Mouse (Mus musculus) midbrain, embryonic 13.5 days (tissue): ENCODE data around the gene Cnot4. TPM values are rescaled to one million over a fixed set of nuclear protein-coding genes. Genes with fewer than 3 reads are reported as not detected.

ENCODE experiments used
- ATAC-seq: fragments of 200-750 bp; cut with Nextera tagmentation; 2 replicates; pipeline ENCODE4 v1.8.0; 2017; ENCODE audit warnings: mild to moderate bottlenecking, moderate TSS enrichment, moderate library complexity
- H3K27ac ChIP-seq: fragments of 300-500 bp; sonication (generic); 2 replicates; pipeline ENCODE4 v1.5.1; 2015; ENCODE audit warnings: inconsistent platforms, mild to moderate bottlenecking, moderate library complexity
- H3K27me3 ChIP-seq: fragments of 300-500 bp; sonication (generic); 2 replicates; pipeline ENCODE4 v1.6.1; 2015; ENCODE audit warnings: mild to moderate bottlenecking, inconsistent platforms
- H3K36me3 ChIP-seq: fragments of 300-500 bp; sonication (generic); 2 replicates; pipeline ENCODE4 v1.6.1; 2015; ENCODE audit warnings: mild to moderate bottlenecking, inconsistent platforms
- H3K4me1 ChIP-seq: fragments of 300-500 bp; sonication (generic); replicated peaks from 2 replicates; pipeline ENCODE4 v1.6.1; 2015; ENCODE audit warnings: inconsistent platforms
- H3K4me2 ChIP-seq: fragments of 300-500 bp; sonication (generic); replicated peaks from 2 replicates; pipeline ENCODE4 v1.6.1; 2015; ENCODE audit warnings: moderate library complexity, mild to moderate bottlenecking, inconsistent platforms
- H3K4me3 ChIP-seq: fragments of 300-500 bp; sonication (generic); replicated peaks from 2 replicates; pipeline ENCODE4 v1.5.1; 2015; ENCODE audit warnings: mild to moderate bottlenecking, inconsistent platforms
- H3K9ac ChIP-seq: fragments of 300-500 bp; sonication (generic); replicated peaks from 2 replicates; pipeline ENCODE4 v1.6.1; 2015; ENCODE audit warnings: mild to moderate bottlenecking, inconsistent platforms
- H3K9me3 ChIP-seq: fragments of 300-500 bp; sonication (generic); 2 replicates; pipeline ENCODE4 v1.6.1; 2016; ENCODE audit warnings: mild to moderate bottlenecking, inconsistent platforms
- WGBS: fragments of 180-500 bp; shearing (Covaris S2); methylation state at CpG from one replicate; pipeline ENCODE4 v1.1.7; 2015; 5-methylcytosine and 5-hydroxymethylcytosine counted together
- polyA plus RNA-seq: library from polyadenylated mRNA; unstranded; fragments of >200 nt; fragmentation: Nextera tagmentation; extraction: Ambion mirVana; gene quantifications from 2 replicates; pipeline ENCODE4 v1.2.1, GENCODE M21; 2015

Cnot4 gene
- polyA plus RNA-seq, 1 experiment from 2014 or later: 35.4 TPM

- no peaks in the 10 kb centered on the region for H3K9me3 ChIP-seq
- H3K27ac ChIP-seq: no peak overlapping the region
- H3K27me3 ChIP-seq: no peaks in the 10 kb centered on the region
- no peak for ATAC-seq
- H3K4me1 ChIP-seq: peaks cover 3% of the 10 kb centered on the region; the same call in 1 of the 2 replicates
- no peak overlapping the region for H3K4me2 ChIP-seq
- no peak overlapping the region for H3K9ac ChIP-seq
- 93% methylated on average over 4 of the region's 4 CpGs for WGBS
- H3K4me3 ChIP-seq: no peak overlapping the region
- H3K36me3 ChIP-seq: no peaks in the 10 kb centered on the region
Observed at GRCm38 (mm10) chr6:35030811-35031210, 102.7 kb downstream of the Cnot4 start.

GRCm38 (mm10) chr6:35030226-35030625, 103.3 kb downstream of the Cnot4 start:
- Histone ChIP-seq H3K4me3 (no peak overlapping the region), H3K27me3 (no peaks in the 10 kb centered on the region), H3K36me3 (no peaks in the 10 kb centered on the region), H3K4me1 (peaks cover 6% of the 10 kb centered on the region; the same call in 1 of the 2 replicates), H3K4me2 (no peak overlapping the region), H3K27ac (no peak overlapping the region), H3K9ac (no peak overlapping the region), H3K9me3 (no peaks in the 10 kb centered on the region)
- no peak for ATAC-seq
- WGBS: 89% methylated on average over 6 of the region's 6 CpGs

GRCm38 (mm10) chr6:35028023-35028422, 105.5 kb downstream of the Cnot4 start:
- ATAC-seq: no peak
- Histone ChIP-seq H3K4me1 (peaks cover 7% of the 10 kb centered on the region; the same call in 1 of the 2 replicates), H3K27ac (no peak overlapping the region), H3K27me3 (no peaks in the 10 kb centered on the region), H3K4me3 (no peak overlapping the region), H3K9me3 (no peaks in the 10 kb centered on the region), H3K36me3 (peaks cover 3% of the 10 kb centered on the region; the same call in 1 of the 2 replicates), H3K9ac (no peak overlapping the region), H3K4me2 (no peak overlapping the region)
- WGBS: 90% methylated on average over 2 of the region's 2 CpGs

- no peak for ATAC-seq
- H3K27ac ChIP-seq: no peak overlapping the region
- peaks cover 7% of the 10 kb centered on the region; the same call in 1 of the 2 replicates for H3K4me1 ChIP-seq
Observed at GRCm38 (mm10) chr6:35027257-35027656, 106.3 kb downstream of the Cnot4 start.

GRCm38 (mm10) chr6:35016624-35017023, 116.9 kb downstream of the Cnot4 start:
- Histone ChIP-seq H3K4me2 (no peak overlapping the region), H3K4me3 (no peak overlapping the region)
- 94% methylated on average over 5 of the region's 5 CpGs for WGBS

More at GRCm38 (mm10) chr6:35027257-35027656, 106.3 kb downstream of the Cnot4 start:
- Histone ChIP-seq H3K36me3 (peaks cover 7% of the 10 kb centered on the region; the same call in 1 of the 2 replicates), H3K4me2 (no peak overlapping the region), H3K9me3 (no peaks in the 10 kb centered on the region), H3K27me3 (no peaks in the 10 kb centered on the region), H3K9ac (no peak overlapping the region), H3K4me3 (no peak overlapping the region)
- WGBS: 66% methylated on average over 6 of the region's 6 CpGs

GRCm38 (mm10) chr6:35011953-35012352, 121.6 kb downstream of the Cnot4 start:
- Histone ChIP-seq H3K4me2 (no peak overlapping the region), H3K27ac (no peak overlapping the region), H3K27me3 (no peaks in the 10 kb centered on the region), H3K4me1 (no peaks in the 10 kb centered on the region; the same call in 1 of the 2 replicates), H3K4me3 (no peak overlapping the region), H3K9ac (no peak overlapping the region), H3K36me3 (no peaks in the 10 kb centered on the region), H3K9me3 (no peaks in the 10 kb centered on the region; the same call in 1 of the 2 replicates)
- no peak for ATAC-seq
- WGBS: 91% methylated on average over 1 of the region's 1 CpGs

More at GRCm38 (mm10) chr6:35016624-35017023, 116.9 kb downstream of the Cnot4 start:
- Histone ChIP-seq H3K9ac (no peak overlapping the region), H3K9me3 (no peaks in the 10 kb centered on the region; the same call in 1 of the 2 replicates), H3K36me3 (peaks cover 9% of the 10 kb centered on the region; the same call in 1 of the 2 replicates), H3K4me1 (no peaks in the 10 kb centered on the region; the same call in 1 of the 2 replicates), H3K27ac (no peak overlapping the region), H3K27me3 (no peaks in the 10 kb centered on the region)
- ATAC-seq: no peak

GRCm38 (mm10) chr6:35010705-35011104, 122.8 kb downstream of the Cnot4 start:
- 98% methylated on average over 5 of the region's 5 CpGs for WGBS
- no peaks in the 10 kb centered on the region for H3K27me3 ChIP-seq
- H3K36me3 ChIP-seq: no peaks in the 10 kb centered on the region
- H3K4me2 ChIP-seq: no peak overlapping the region
- no peaks in the 10 kb centered on the region; the same call in 1 of the 2 replicates for H3K4me1 ChIP-seq
- no peaks in the 10 kb centered on the region; the same call in 1 of the 2 replicates for H3K9me3 ChIP-seq
- ATAC-seq: no peak
- H3K9ac ChIP-seq: no peak overlapping the region
- no peak overlapping the region for H3K27ac ChIP-seq
- no peak overlapping the region for H3K4me3 ChIP-seq

- no peaks in the 10 kb centered on the region for H3K27me3 ChIP-seq
- H3K9me3 ChIP-seq: no peaks in the 10 kb centered on the region
- no peak overlapping the region for H3K27ac ChIP-seq
- no peak overlapping the region for H3K9ac ChIP-seq
- WGBS: 87% methylated on average over 18 of the region's 18 CpGs
- H3K4me3 ChIP-seq: no peak overlapping the region
- ATAC-seq: no peak
- H3K4me2 ChIP-seq: no peak overlapping the region
- H3K36me3 ChIP-seq: no peaks in the 10 kb centered on the region
- no peaks in the 10 kb centered on the region for H3K4me1 ChIP-seq
Observed at GRCm38 (mm10) chr6:35002261-35002669, 131.3 kb downstream of the Cnot4 start.

- Histone ChIP-seq H3K36me3 (no peaks in the 10 kb centered on the region), H3K27me3 (no peaks in the 10 kb centered on the region), H3K27ac (no peak overlapping the region), H3K4me3 (no peak overlapping the region), H3K4me2 (peak overlapping the region; percentile 27; the same call in 1 of the 2 replicates), H3K4me1 (no peaks in the 10 kb centered on the region), H3K9ac (no peak overlapping the region), H3K9me3 (no peaks in the 10 kb centered on the region)
- peak; percentile 34 for ATAC-seq
- 12% methylated on average over 4 of the region's 4 CpGs for WGBS
Observed at GRCm38 (mm10) chr6:34999101-34999500, 134.4 kb downstream of the Cnot4 start.

- Histone ChIP-seq H3K4me2 (no peak overlapping the region), H3K36me3 (no peaks in the 10 kb centered on the region), H3K9me3 (no peaks in the 10 kb centered on the region), H3K9ac (no peak overlapping the region), H3K27me3 (no peaks in the 10 kb centered on the region), H3K4me1 (no peaks in the 10 kb centered on the region), H3K4me3 (no peak overlapping the region), H3K27ac (no peak overlapping the region)
- WGBS: 81% methylated on average over 4 of the region's 4 CpGs
- ATAC-seq: no peak
Observed at GRCm38 (mm10) chr6:34996496-34996895, 137.0 kb downstream of the Cnot4 start.

- no peak overlapping the region for H3K9ac ChIP-seq
- peak overlapping the region; percentile 38 for H3K4me2 ChIP-seq
- ATAC-seq: peak; percentile 71
- no peaks in the 10 kb centered on the region for H3K9me3 ChIP-seq
- no peaks in the 10 kb centered on the region for H3K27me3 ChIP-seq
- 6% methylated on average over 13 of the region's 13 CpGs for WGBS
- H3K36me3 ChIP-seq: no peaks in the 10 kb centered on the region
- 0 out of 2 replicates have a peak overlapping the region, but pooled peaks have one; percentile 9 for H3K4me3 ChIP-seq
- no peaks in the 10 kb centered on the region for H3K4me1 ChIP-seq
- no peak overlapping the region for H3K27ac ChIP-seq
Observed at GRCm38 (mm10) chr6:34995265-34995681, 138.3 kb downstream of the Cnot4 start.

GRCm38 (mm10) chr6:34994692-34995091, 138.8 kb downstream of the Cnot4 start:
- no peaks in the 10 kb centered on the region for H3K36me3 ChIP-seq
- H3K4me1 ChIP-seq: no peaks in the 10 kb centered on the region
- no peaks in the 10 kb centered on the region for H3K9me3 ChIP-seq
- H3K27ac ChIP-seq: no peak overlapping the region
- no peaks in the 10 kb centered on the region for H3K27me3 ChIP-seq
- ATAC-seq: no peak
- peak overlapping the region; percentile 38 for H3K4me2 ChIP-seq
- H3K4me3 ChIP-seq: no peak overlapping the region
- H3K9ac ChIP-seq: no peak overlapping the region
- 86% methylated on average over 5 of the region's 5 CpGs for WGBS

GRCm38 (mm10) chr6:34989263-34989662, 144.3 kb downstream of the Cnot4 start:
- WGBS: 75% methylated on average over 6 of the region's 6 CpGs
- Histone ChIP-seq H3K36me3 (no peaks in the 10 kb centered on the region), H3K9me3 (no peaks in the 10 kb centered on the region), H3K27me3 (peaks cover 4% of the 10 kb centered on the region; the same call in 1 of the 2 replicates), H3K4me3 (no peak overlapping the region), H3K9ac (no peak overlapping the region), H3K4me1 (peaks cover 13% of the 10 kb centered on the region), H3K4me2 (no peak overlapping the region), H3K27ac (no peak overlapping the region)
- no peak for ATAC-seq
